Mouse (Mus musculus) erythroblast, embryonic 14.5 days (primary cell): ENCODE data around the gene Chka. TPM values are rescaled to one million over a fixed set of nuclear protein-coding genes. Genes with fewer than 3 reads are reported as not detected.

ENCODE experiments used
- H3K27me3 ChIP-seq: 2 replicates; pipeline ENCODE4 v1.6.1; 2012; ENCODE audit warnings: inconsistent platforms; ENCODE audit not compliant: control insufficient read depth
- H3K36me3 ChIP-seq: 2 replicates; pipeline ENCODE4 v1.6.1; 2012; ENCODE audit warnings: mild to moderate bottlenecking, inconsistent platforms; ENCODE audit not compliant: control insufficient read depth
- H3K4me1 ChIP-seq: 2 replicates; pipeline ENCODE4 v1.6.1; 2012; ENCODE audit warnings: inconsistent platforms; ENCODE audit not compliant: control insufficient read depth
- H3K4me3 ChIP-seq: replicated peaks from 2 replicates; pipeline ENCODE3; 2012; ENCODE audit warnings: moderate library complexity, mild to moderate bottlenecking, inconsistent platforms
- H3K9me3 ChIP-seq: 2 replicates; pipeline ENCODE4 v1.6.1; 2012; ENCODE audit warnings: low read length, inconsistent platforms, mixed read lengths; ENCODE audit not compliant: control insufficient read depth
- GATA1 ChIP-seq: IDR thresholded peaks from 2 replicates; pipeline ENCODE4 v1.6.1; 2012; ENCODE audit warnings: low read length, inconsistent platforms, mixed read lengths
- TAL1 ChIP-seq: IDR thresholded peaks from 3 replicates; pipeline ENCODE4 v1.6.1; 2012; ENCODE audit warnings: low read length, inconsistent platforms, mixed read lengths
- polyA plus RNA-seq: library from polyadenylated mRNA; stranded (reverse); fragments of >175 nt; gene quantifications from 2 replicates; pipeline ENCODE4 v1.2.3, GENCODE M21; 2012

The Chka gene
- polyA plus RNA-seq, 1 experiment = 0.70 TPM

DNA sequence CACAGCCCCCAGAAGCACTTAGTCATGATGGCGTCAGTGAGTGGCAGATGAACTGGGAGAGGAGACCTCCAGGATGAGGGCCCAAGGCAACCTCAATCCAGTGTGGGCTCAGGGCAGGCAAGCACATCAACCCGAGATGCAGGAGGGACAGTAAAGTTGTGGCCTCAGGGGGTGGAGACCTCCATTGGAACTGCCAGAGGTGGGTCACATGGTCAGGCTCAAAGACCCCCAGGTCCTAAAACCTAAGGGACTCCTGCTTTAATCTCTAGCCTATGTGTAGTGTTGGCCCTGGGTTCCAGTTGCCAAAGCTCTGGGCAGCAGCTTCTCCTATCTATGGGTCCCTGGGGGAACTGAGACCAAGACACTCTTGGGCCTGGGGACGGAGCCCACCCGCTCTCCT lies 77.2 kb downstream of the Chka start:
- peaks cover 12% of the 10 kb centered on the region for H3K4me1 ChIP-seq
- no peaks in the 10 kb centered on the region for H3K9me3 ChIP-seq
- TF ChIP-seq GATA1 = no peak
- no peak overlapping the region for H3K4me3 ChIP-seq
- H3K27me3 ChIP-seq = peaks cover 1% of the 10 kb centered on the region
- no peaks in the 10 kb centered on the region for H3K36me3 ChIP-seq

- no peaks in the 10 kb centered on the region for H3K9me3 ChIP-seq
- peaks cover 12% of the 10 kb centered on the region for H3K4me1 ChIP-seq
- TF ChIP-seq TAL1 (no peak), GATA1 (no peak)
- peaks cover 6% of the 10 kb centered on the region for H3K27me3 ChIP-seq
- H3K4me3 ChIP-seq = no peak within 1 kb of the TSS
- H3K36me3 ChIP-seq = no peaks in the 10 kb centered on the region
Measured at GRCm38 (mm10) chr19:3929211-3929941, 77.8 kb downstream of the Chka start, which contains the start of gene Aldh3b1. Gene Aldh3b1, minus strand, starts transcription at chr19:3929808.

GRCm38 (mm10) chr19:3930262-3931057 lies 78.9 kb downstream of the Chka start:
- Histone ChIP-seq H3K9me3 (no peaks in the 10 kb centered on the region), H3K27me3 (peaks cover 16% of the 10 kb centered on the region), H3K4me3 (no peak overlapping the region), H3K36me3 (no peaks in the 10 kb centered on the region), H3K4me1 (peaks cover 8% of the 10 kb centered on the region)
- no peak for TF ChIP-seq TAL1
- no peak for TF ChIP-seq GATA1

- Histone ChIP-seq H3K27me3 (peaks cover 28% of the 10 kb centered on the region), H3K9me3 (no peaks in the 10 kb centered on the region), H3K4me1 (peaks cover 16% of the 10 kb centered on the region), H3K36me3 (no peaks in the 10 kb centered on the region), H3K4me3 (no peak overlapping the region)
- TF ChIP-seq GATA1 = no peak
- TF ChIP-seq TAL1 = no peak
Measured at GRCm38 (mm10) chr19:3931716-3932115, 80.1 kb downstream of the Chka start.

DNA sequence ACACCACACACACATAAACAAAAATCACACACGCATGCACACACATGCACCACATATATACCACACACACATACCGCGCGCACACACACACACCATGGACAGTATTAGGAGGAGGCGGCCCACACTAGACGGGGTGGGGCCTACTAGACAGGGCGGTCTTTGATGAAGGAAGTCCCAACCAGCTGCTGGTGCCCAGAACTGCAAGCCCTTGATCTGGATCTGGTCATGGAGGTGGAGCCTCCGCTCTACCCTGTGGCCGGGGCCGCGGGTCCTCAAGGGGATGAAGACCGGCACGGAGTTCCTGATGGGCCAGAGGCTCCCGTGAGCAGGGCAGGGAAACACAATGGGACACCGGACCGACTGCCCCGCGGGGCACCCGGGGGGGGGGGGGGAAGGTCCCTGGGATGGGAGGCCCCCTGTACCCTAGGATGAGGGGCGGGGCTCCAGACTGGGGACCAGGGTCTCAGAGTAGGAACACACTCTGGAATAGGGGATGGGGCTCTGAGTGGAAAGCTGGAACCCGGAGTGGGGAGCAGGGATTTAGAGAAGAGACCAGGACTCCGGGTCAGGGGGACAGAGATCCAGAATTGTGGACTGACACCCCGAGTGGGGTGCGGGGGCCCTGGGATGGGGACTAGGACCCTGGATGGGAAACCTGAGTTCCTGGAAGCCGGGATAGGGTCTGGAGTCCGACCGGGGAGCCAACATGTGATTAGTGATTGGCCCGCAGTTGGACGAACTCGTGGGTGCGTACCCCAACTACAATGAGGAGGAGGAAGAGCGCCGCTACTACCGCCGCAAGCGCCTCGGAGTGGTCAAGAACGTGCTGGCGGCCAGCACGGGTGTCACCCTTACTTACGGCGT lies 83.7 kb downstream of the Chka start, which contains the start of gene Unc93b1:
TSS of gene Unc93b1 (plus strand) at position 155 of the 864 bp plus-strand sequence.
- Histone ChIP-seq H3K27me3 (peaks cover 34% of the 10 kb centered on the region), H3K9me3 (no peaks in the 10 kb centered on the region), H3K4me1 (peaks cover 15% of the 10 kb centered on the region), H3K36me3 (no peaks in the 10 kb centered on the region), H3K4me3 (peak within 1 kb of the TSS; percentile 55)
- no peak for TF ChIP-seq GATA1
- TF ChIP-seq TAL1 = no peak

GRCm38 (mm10) chr19:3935896-3936850 lies 84.6 kb downstream of the Chka start:
- H3K27me3 ChIP-seq = peaks cover 34% of the 10 kb centered on the region
- no peak for TF ChIP-seq TAL1
- no peak for TF ChIP-seq GATA1
- no peaks in the 10 kb centered on the region for H3K9me3 ChIP-seq
- peak overlapping the region; percentile 55 for H3K4me3 ChIP-seq
- peaks cover 15% of the 10 kb centered on the region for H3K4me1 ChIP-seq
- no peaks in the 10 kb centered on the region for H3K36me3 ChIP-seq

- Histone ChIP-seq H3K4me3 (no peak overlapping the region), H3K4me1 (peaks cover 20% of the 10 kb centered on the region), H3K36me3 (no peaks in the 10 kb centered on the region), H3K9me3 (no peaks in the 10 kb centered on the region), H3K27me3 (peaks cover 3% of the 10 kb centered on the region; the same call in 1 of the 2 replicates)
- no peak for TF ChIP-seq TAL1
- no peak for TF ChIP-seq GATA1
Measured at GRCm38 (mm10) chr19:3942315-3942714, 90.7 kb downstream of the Chka start.

- peak overlapping the region; percentile 46 for H3K4me3 ChIP-seq
- TF ChIP-seq GATA1 = no peak
- no peak for TF ChIP-seq TAL1
- peaks cover 20% of the 10 kb centered on the region for H3K4me1 ChIP-seq
- no peaks in the 10 kb centered on the region for H3K27me3 ChIP-seq
- H3K36me3 ChIP-seq = no peaks in the 10 kb centered on the region
- no peaks in the 10 kb centered on the region for H3K9me3 ChIP-seq
Measured at GRCm38 (mm10) chr19:3942986-3943735, 91.6 kb downstream of the Chka start.

Other genes starting within 250 kb of the Chka start
- gene Lrp5, start 165.2 kb upstream of the Chka start, polyA plus RNA-seq = 0.25 and 0.41 TPM in 2 replicates
- gene 1810055G02Rik, start 143.5 kb upstream of the Chka start, polyA plus RNA-seq = 0.99 and 1.6 TPM in 2 replicates
- gene Kmt5b, start 84.4 kb upstream of the Chka start, polyA plus RNA-seq = 0.24 and 0.52 TPM in 2 replicates
- 0.96 and 1.2 TPM in 2 replicates for gene Tcirg1, start 55.4 kb downstream of the Chka start, polyA plus RNA-seq
- gene Ndufs8, start 61.0 kb downstream of the Chka start, polyA plus RNA-seq = 6.4 and 20.4 TPM in 2 replicates
- not detected in 2 replicates for gene Aldh3b1, start 78.0 kb downstream of the Chka start, polyA plus RNA-seq
- gene Unc93b1, start 83.4 kb downstream of the Chka start, polyA plus RNA-seq = 0.65 and 0.77 TPM in 2 replicates
- 0.01 TPM in 1 of 2 replicates, not detected in the other for gene Aldh3b3, start 106.9 kb downstream of the Chka start, polyA plus RNA-seq
- 0.11 and 0.20 TPM in 2 replicates for gene Aldh3b2, start 120.6 kb downstream of the Chka start, polyA plus RNA-seq
- gene Acy3, start 134.8 kb downstream of the Chka start, polyA plus RNA-seq = 0.10 TPM in 1 of 2 replicates, not detected in the other
- not detected in 2 replicates for gene Tbx10, start 141.0 kb downstream of the Chka start, polyA plus RNA-seq
- gene Nudt8, start 148.8 kb downstream of the Chka start, polyA plus RNA-seq = 0.45 and 0.73 TPM in 2 replicates
- gene Gm49405, start 148.9 kb downstream of the Chka start, polyA plus RNA-seq = 0.05 TPM in 2 replicates
- gene Doc2g, start 151.5 kb downstream of the Chka start, polyA plus RNA-seq = 0.06 and 0.07 TPM in 2 replicates
- 47.7 and 49.2 TPM in 2 replicates for gene Ndufv1, start 161.0 kb downstream of the Chka start, polyA plus RNA-seq
- gene Gstp1, start 186.2 kb downstream of the Chka start, polyA plus RNA-seq = 14.9 and 28.9 TPM in 2 replicates
- gene Gstp2, start 194.2 kb downstream of the Chka start, polyA plus RNA-seq = not detected in 2 replicates
- 1.3 TPM in 2 replicates for gene Gstp3, start 207.8 kb downstream of the Chka start, polyA plus RNA-seq
- gene Cabp2, start 229.8 kb downstream of the Chka start, polyA plus RNA-seq = not detected in 2 replicates
- gene Cdk2ap2, start 245.4 kb downstream of the Chka start, polyA plus RNA-seq = 11.2 and 12.1 TPM in 2 replicates
- gene Pitpnm1, start 248.2 kb downstream of the Chka start, polyA plus RNA-seq = 0.66 and 0.94 TPM in 2 replicates